Mouse (Mus musculus) heart, postnatal 0 days (tissue): ENCODE measurements around the gene Eno2. TPM values are rescaled to one million over a fixed set of nuclear protein-coding genes. Genes with fewer than 3 reads are reported as not detected.
A peak's percentile ranks its signal among the peaks of the same experiment; 100 is the strongest.

Experiments
- ATAC-seq: fragments of 200-750 bp; cut with Nextera tagmentation; 2 replicates; pipeline ENCODE4 v1.8.0; 2017; ENCODE audit warnings: low read depth, moderate number of reproducible peaks, moderate library complexity; ENCODE audit not compliant: insufficient read depth
- DNase-seq: peaks from one replicate; pipeline ENCODE4 v3.0.0-alpha.2; 2016; ENCODE audit warnings: low spot score
- H3K27ac ChIP-seq: fragments of 300-500 bp; sonication (generic); 2 replicates; pipeline ENCODE4 v1.5.1; 2014; ENCODE audit warnings: low read depth, mild to moderate bottlenecking
- H3K27me3 ChIP-seq: fragments of 300-500 bp; sonication (generic); 2 replicates; pipeline ENCODE4 v1.6.1; 2014; ENCODE audit warnings: low read length, mixed read lengths; ENCODE audit not compliant: control insufficient read depth, insufficient read depth
- H3K36me3 ChIP-seq: fragments of 300-500 bp; sonication (generic); replicated peaks from 2 replicates; pipeline ENCODE4 v1.6.1; 2014; ENCODE audit warnings: low read length, mixed read lengths; ENCODE audit not compliant: control insufficient read depth, insufficient read depth
- H3K4me1 ChIP-seq: fragments of 300-500 bp; sonication (generic); 2 replicates; pipeline ENCODE4 v1.6.1; 2014; ENCODE audit warnings: antibody characterized with exemption; ENCODE audit not compliant: control insufficient read depth, insufficient read depth
- H3K4me2 ChIP-seq: fragments of 300-500 bp; sonication (generic); 2 replicates; pipeline ENCODE4 v1.6.1; 2014; ENCODE audit warnings: low read depth, mild to moderate bottlenecking, low read length, moderate library complexity
- H3K4me3 ChIP-seq: fragments of 300-500 bp; sonication (generic); 2 replicates; pipeline ENCODE4 v1.5.1; 2014; ENCODE audit warnings: low read depth, low read length
- H3K9ac ChIP-seq: fragments of 300-500 bp; sonication (generic); replicated peaks from 2 replicates; pipeline ENCODE4 v1.6.1; 2014; ENCODE audit warnings: low read depth, low read length, mixed read lengths
- H3K9me3 ChIP-seq: fragments of 300-500 bp; sonication (generic); replicated peaks from 2 replicates; pipeline ENCODE4 v1.6.1; 2016; ENCODE audit warnings: low read length; ENCODE audit not compliant: control insufficient read depth
- CTCF ChIP-seq: IDR thresholded peaks from 2 replicates; pipeline ENCODE4 v1.5.1; 2016; ENCODE audit warnings: antibody characterized with exemption, control low read depth, low read depth
- EP300 ChIP-seq: IDR thresholded peaks from 2 replicates; pipeline ENCODE4 v1.6.1; 2016; ENCODE audit warnings: antibody characterized with exemption, low read depth
- WGBS: fragments of 180-500 bp; shearing (Covaris S2); extraction: QIAGEN DNeasy Blood & Tissue Kit; methylation state at CpG from one replicate; pipeline ENCODE4 v1.1.7; 2014; 5-methylcytosine and 5-hydroxymethylcytosine counted together
- polyA plus RNA-seq: library from polyadenylated mRNA; unstranded; fragments of >200 nt; fragmentation: Nextera tagmentation; extraction: Ambion mirVana; gene quantifications from 2 replicates; pipeline ENCODE4 v1.2.1, GENCODE M21; 2015
- total RNA-seq: library from RNA; depleted of rRNA; stranded (reverse); fragments of >200 nt; gene quantifications from 2 replicates; pipeline ENCODE4 v1.2.3, GENCODE M21; 2014; ENCODE audit warnings: low replicate concordance

The Eno2 gene
- total and polyA plus RNA-seq, 2 experiments from 2014 or later, result 1.5 to 1.7 TPM

DNA sequence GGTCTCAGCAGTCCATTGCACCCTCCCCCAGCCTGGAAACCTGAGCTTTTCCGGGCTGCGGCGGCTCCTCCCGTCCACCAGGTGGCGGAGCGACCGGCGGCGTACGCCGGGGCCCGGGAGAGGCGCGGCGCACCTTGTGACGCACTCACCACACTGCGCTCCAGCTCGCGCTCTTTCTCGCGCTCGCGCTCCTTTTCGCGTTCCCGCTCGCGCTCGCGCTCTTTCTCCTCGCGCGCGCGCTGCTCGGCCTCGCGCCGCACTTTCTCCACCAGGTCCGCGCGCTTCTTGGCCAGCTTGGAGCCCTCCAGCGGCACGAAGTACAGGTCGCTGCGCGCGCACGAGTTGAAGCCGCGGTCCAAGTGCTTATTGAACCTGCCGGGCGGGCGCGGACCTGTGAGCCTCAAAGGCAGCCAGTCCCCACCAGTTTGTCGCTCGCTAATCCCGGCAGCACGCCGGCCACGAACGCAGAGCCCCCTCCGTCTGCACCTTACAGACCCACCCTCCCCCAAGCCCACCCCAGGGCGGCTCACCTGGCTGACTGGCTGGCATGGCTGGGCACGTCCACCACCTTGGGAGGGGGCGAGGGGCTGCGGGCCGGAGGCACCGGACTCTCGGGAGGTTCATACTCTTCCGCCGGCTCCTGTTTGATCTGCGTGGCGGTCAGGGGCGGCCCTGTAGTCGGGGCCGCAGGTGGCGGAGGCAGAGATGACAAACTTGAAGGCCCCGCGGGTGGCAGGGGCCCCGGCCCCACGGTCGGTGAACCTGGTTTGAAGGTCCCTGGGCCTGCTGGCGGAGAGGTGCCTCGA, 23.8 kb downstream of the Eno2 start:
- ATAC-seq, result peak; percentile 82
- Histone ChIP-seq H3K36me3 (peaks cover 39% of the 10 kb centered on the region), H3K9me3 (no peaks in the 10 kb centered on the region), H3K9ac (peak overlapping the region; percentile 91), H3K27ac (peak overlapping the region; percentile 82), H3K27me3 (no peaks in the 10 kb centered on the region), H3K4me1 (0 out of 2 replicates have a peak, but pooled peaks cover 4% of the 10 kb centered on the region), H3K4me3 (peak overlapping the region; percentile 70), H3K4me2 (peak overlapping the region; percentile 100)
- peak; percentile 93 for DNase-seq
- TF ChIP-seq EP300 (peak; percentile 92), CTCF (peak; percentile 89)
- under 1% methylated on average over 77 of the region's 85 CpGs for WGBS

DNA sequence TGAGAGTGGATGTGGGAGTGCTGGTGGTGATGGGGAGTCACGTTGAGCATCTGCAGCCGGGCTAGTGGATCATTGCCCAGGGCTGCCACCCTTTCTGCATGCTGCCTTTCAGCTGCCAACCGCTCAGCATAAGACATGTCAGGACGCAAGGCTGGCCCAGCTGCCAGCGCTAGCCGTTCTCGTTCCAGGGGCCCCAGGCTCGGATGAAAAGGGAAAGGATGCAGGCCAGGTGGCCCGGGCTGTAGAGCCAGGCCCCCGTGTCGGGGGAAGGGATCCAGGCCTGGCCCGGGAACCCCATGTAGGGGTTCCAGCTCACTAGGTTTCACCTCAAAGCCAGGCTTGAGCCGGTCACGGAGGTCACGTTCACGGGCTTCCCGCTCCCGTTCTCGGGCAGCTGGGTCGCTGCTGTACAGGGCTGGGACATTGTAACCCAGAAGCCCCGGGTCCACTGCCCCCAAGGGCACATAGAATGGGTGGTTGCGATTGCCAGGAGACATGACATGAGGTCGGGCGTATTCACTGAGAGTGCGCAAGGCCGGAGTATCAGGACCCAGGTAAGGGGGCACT, 24.6 kb downstream of the Eno2 start:
- TF ChIP-seq EP300, result no peak
- no peak for TF ChIP-seq CTCF
- Histone ChIP-seq H3K27ac (peak overlapping the region; percentile 61), H3K9ac (peak overlapping the region; percentile 28; the same call in 1 of the 2 replicates), H3K4me2 (peak overlapping the region; percentile 100), H3K36me3 (peaks cover 39% of the 10 kb centered on the region), H3K4me3 (peak overlapping the region; percentile 70), H3K4me1 (peaks cover 7% of the 10 kb centered on the region; the same call in 1 of the 2 replicates), H3K27me3 (no peaks in the 10 kb centered on the region), H3K9me3 (no peaks in the 10 kb centered on the region)
- WGBS, result 63% methylated on average over 26 of the region's 26 CpGs
- ATAC-seq (no peak), DNase-seq (no peak)

- ATAC-seq, result no peak
- no peak overlapping the region for H3K27ac ChIP-seq
- no peak overlapping the region for H3K4me2 ChIP-seq
- H3K36me3 ChIP-seq, result peaks cover 32% of the 10 kb centered on the region
- WGBS, result 90% methylated on average over 8 of the region's 8 CpGs
- no peak for DNase-seq
- no peak overlapping the region for H3K9ac ChIP-seq
- no peaks in the 10 kb centered on the region for H3K27me3 ChIP-seq
- peaks cover 9% of the 10 kb centered on the region; the same call in 1 of the 2 replicates for H3K4me1 ChIP-seq
- no peak for TF ChIP-seq CTCF
- no peak overlapping the region for H3K4me3 ChIP-seq
- no peaks in the 10 kb centered on the region for H3K9me3 ChIP-seq
Measured at GRCm38 (mm10) chr6:124743647-124744046, 25.8 kb downstream of the Eno2 start.

- H3K36me3 ChIP-seq, result peaks cover 26% of the 10 kb centered on the region
- DNase-seq (no peak), ATAC-seq (no peak)
- no peaks in the 10 kb centered on the region for H3K9me3 ChIP-seq
- H3K27me3 ChIP-seq, result no peaks in the 10 kb centered on the region
- H3K27ac ChIP-seq, result no peak overlapping the region
- no peak overlapping the region for H3K4me3 ChIP-seq
- peaks cover 9% of the 10 kb centered on the region; the same call in 1 of the 2 replicates for H3K4me1 ChIP-seq
- WGBS, result 82% methylated on average over 15 of the region's 15 CpGs
- no peak overlapping the region for H3K4me2 ChIP-seq
- H3K9ac ChIP-seq, result no peak overlapping the region
- no peak for TF ChIP-seq EP300
- no peak for TF ChIP-seq CTCF
Measured at GRCm38 (mm10) chr6:124742839-124743514, 26.5 kb downstream of the Eno2 start.

GRCm38 (mm10) chr6:124741842-124742241, 27.6 kb downstream of the Eno2 start:
- peak overlapping the region; percentile 98 for H3K27ac ChIP-seq
- WGBS, result 77% methylated on average over 3 of the region's 3 CpGs
- no peak for ATAC-seq

More at GRCm38 (mm10) chr6:124741842-124742241, 27.6 kb downstream of the Eno2 start:
- no peak for DNase-seq
- Histone ChIP-seq H3K36me3 (peaks cover 16% of the 10 kb centered on the region), H3K4me2 (peak overlapping the region; percentile 84), H3K4me1 (peaks cover 9% of the 10 kb centered on the region; the same call in 1 of the 2 replicates), H3K9me3 (no peaks in the 10 kb centered on the region), H3K27me3 (no peaks in the 10 kb centered on the region), H3K4me3 (peak overlapping the region; percentile 64), H3K9ac (peak overlapping the region; percentile 74)
- TF ChIP-seq EP300, result no peak
- TF ChIP-seq CTCF, result no peak
